10 mouse cellular contexts compared by ENCODE assay signal in genomic region chr12:111430868-111431817, GRCm38 (mm10). TPM values are rescaled to one million over a fixed set of nuclear protein-coding genes. Genes with fewer than 3 reads are reported as not detected.
A peak's percentile ranks its signal among the peaks of the same experiment; 100 is the strongest.
DNase-seq lines count a peak whose midpoint lies in the region; ATAC-seq and TF ChIP-seq lines count a peak whose summit lies in the region.
"Had no signal": no experiment of that assay in that cellular context is flagged by ENCODE, and none has a peak within 500 bp of the region (broad histone marks: within the 10 kb centered on the region; RNA-seq: fewer than 3 reads in every experiment).

No protein-coding gene starts in this region.

- 27% methylated on average over 14 of the region's 14 CpGs for WGBS in heart, embryonic 10.5 days
- 21% methylated on average over 14 of the region's 14 CpGs for WGBS in embryonic facial prominence, embryonic 10.5 days
- WGBS in forebrain, postnatal 0 days = 32% methylated on average over 14 of the region's 14 CpGs

- TF ChIP-seq CTCF in forebrain, postnatal 0 days (IDR thresholded peaks at IDR 0.05; ENCODE audit: low read depth) = no peak

- no peak for ATAC-seq in forebrain, postnatal 0 days

- no peaks in the 10 kb centered on the region for H3K9me3 ChIP-seq in heart, embryonic 10.5 days
- H3K9me3 ChIP-seq in embryonic facial prominence, embryonic 10.5 days = no peaks in the 10 kb centered on the region
- H3K9me3 ChIP-seq in forebrain, postnatal 0 days (ENCODE audit: low read length) = no peaks in the 10 kb centered on the region

- no peaks in the 10 kb centered on the region for H3K36me3 ChIP-seq in heart, embryonic 10.5 days
- H3K36me3 ChIP-seq in embryonic facial prominence, embryonic 10.5 days (replicated peaks) = no peaks in the 10 kb centered on the region
- no peaks in the 10 kb centered on the region for H3K36me3 ChIP-seq in forebrain, postnatal 0 days (ENCODE audit: insufficient read depth)

- peak overlapping the region; percentile 63 for H3K4me3 ChIP-seq in heart, embryonic 10.5 days
- peak overlapping the region; percentile 56; the same call in 1 of the 2 replicates for H3K4me3 ChIP-seq in embryonic facial prominence, embryonic 10.5 days
- no peak overlapping the region for H3K4me3 ChIP-seq in forebrain, postnatal 0 days (ENCODE audit: low read depth, low read length)
- H3K4me3 ChIP-seq: heart, adult 2 months had no signal

- no peak for DNase-seq in heart, embryonic 10.5 days (ENCODE audit: low spot score)
- no peak for DNase-seq in heart, adult 8-10 months (ENCODE audit: low spot score)
- peak; percentile 84 for DNase-seq in 3T3-L1 (ENCODE audit: low read depth, low spot score)
- DNase-seq in embryonic facial prominence, embryonic 10.5 days (ENCODE audit: low spot score) = no peak
- DNase-seq in kidney, postnatal 25 days = peak; percentile 38 to 68
- DNase-seq in right cerebral cortex, postnatal 4 days = no peak
- no peak for DNase-seq in spleen, postnatal 14 days (ENCODE audit: low spot score in 2 of 2)
- DNase-seq in forebrain, postnatal 0 days = no peak

- peak overlapping the region; percentile 84 for H3K27ac ChIP-seq in heart, embryonic 10.5 days
- H3K27ac ChIP-seq in embryonic facial prominence, embryonic 10.5 days (replicated peaks) = peak overlapping the region; percentile 78; the same call in 1 of the 2 replicates
- no peak overlapping the region for H3K27ac ChIP-seq in forebrain, postnatal 0 days (ENCODE audit: low read depth, low read length)

- H3K27me3 ChIP-seq in heart, embryonic 10.5 days (ENCODE audit: insufficient read depth, poor library complexity, severe bottlenecking) = peaks cover 85% of the 10 kb centered on the region
- peaks cover 97% of the 10 kb centered on the region for H3K27me3 ChIP-seq in embryonic facial prominence, embryonic 10.5 days (replicated peaks; ENCODE audit: low read depth, poor library complexity, severe bottlenecking)
- peaks cover 6% of the 10 kb centered on the region; the same call in 1 of the 2 replicates for H3K27me3 ChIP-seq in forebrain, postnatal 0 days (ENCODE audit: insufficient read depth, low read length)

- no peak overlapping the region; the same call in 1 of the 2 replicates for H3K9ac ChIP-seq in forebrain, postnatal 0 days

- H3K4me2 ChIP-seq in forebrain, postnatal 0 days (ENCODE audit: low read depth) = no peak overlapping the region

- peaks cover 80% of the 10 kb centered on the region for H3K4me1 ChIP-seq in heart, embryonic 10.5 days
- H3K4me1 ChIP-seq in embryonic facial prominence, embryonic 10.5 days = peaks cover 79% of the 10 kb centered on the region
- H3K4me1 ChIP-seq in forebrain, postnatal 0 days (ENCODE audit: insufficient read depth) = peaks cover 7% of the 10 kb centered on the region; the same call in 1 of the 2 replicates

RNA-seq across cellular contexts. Expression of gene Tnfaip2, which starts 11.1 kb away (rescaled TPM):
- 12.1 and 12.8 TPM in 2 replicates for polyA plus RNA-seq in heart, embryonic 10.5 days (2016; fragmentation: Nextera tagmentation; extraction: Ambion mirVana)
- total RNA-seq in heart, adult 8-10 months (2022) = 10 to 100 TPM; 25.2 to 49.3 (median 41.6) TPM
- polyA plus RNA-seq in embryonic facial prominence, embryonic 10.5 days (2016; fragmentation: Nextera tagmentation; extraction: Ambion mirVana) = 3.9 and 4.0 TPM in 2 replicates
- 1.0 and 4.8 TPM in 2 replicates for total RNA-seq in forebrain, postnatal 0 days (2014; rRNA removed)
- polyA plus RNA-seq in forebrain, postnatal 0 days (2015; fragmentation: Nextera tagmentation; extraction: Ambion mirVana) = 0.33 and 1.2 TPM in 2 replicates

RNA-seq across cellular contexts. Expression of gene Exoc3l4, which starts 14.3 kb away (rescaled TPM):
- polyA plus RNA-seq in heart, embryonic 10.5 days (2016; fragmentation: Nextera tagmentation; extraction: Ambion mirVana) = 14.5 and 14.6 TPM in 2 replicates
- total RNA-seq in heart, adult 8-10 months (2022) = 1 to 10 TPM; 2.1 to 3.6 (median 3.0) TPM
- 5.7 and 7.0 TPM in 2 replicates for polyA plus RNA-seq in embryonic facial prominence, embryonic 10.5 days (2016; fragmentation: Nextera tagmentation; extraction: Ambion mirVana)
- 2.1 TPM in 2 replicates for total RNA-seq in forebrain, postnatal 0 days (2014; rRNA removed)
- polyA plus RNA-seq in forebrain, postnatal 0 days (2015; fragmentation: Nextera tagmentation; extraction: Ambion mirVana) = 1.5 and 2.0 TPM in 2 replicates

RNA-seq across cellular contexts. Expression of gene Lbhd2, which starts 24.5 kb away (rescaled TPM):
- polyA plus RNA-seq in heart, embryonic 10.5 days (2016; fragmentation: Nextera tagmentation; extraction: Ambion mirVana) = 0.21 and 0.30 TPM in 2 replicates
- not detected for total RNA-seq in heart, adult 8-10 months (2022)
- polyA plus RNA-seq in embryonic facial prominence, embryonic 10.5 days (2016; fragmentation: Nextera tagmentation; extraction: Ambion mirVana) = not detected in 2 replicates
- total RNA-seq in forebrain, postnatal 0 days (2014; rRNA removed) = 3.7 and 4.4 TPM in 2 replicates
- 10.5 and 12.9 TPM in 2 replicates for polyA plus RNA-seq in forebrain, postnatal 0 days (2015; fragmentation: Nextera tagmentation; extraction: Ambion mirVana)
- total RNA-seq: CH12.LX; heart, adult 2 months had no signal
- polyA plus RNA-seq: heart, adult 2 months had no signal

RNA-seq across cellular contexts. Expression of gene Cdc42bpb, which starts 53.6 kb away (rescaled TPM):
- 27.8 and 33.1 TPM in 2 replicates for polyA plus RNA-seq in heart, embryonic 10.5 days (2016; fragmentation: Nextera tagmentation; extraction: Ambion mirVana)
- total RNA-seq in heart, adult 8-10 months (2022) = 10 to 100 TPM; 45.5 to 59.7 (median 53.9) TPM
- polyA plus RNA-seq in embryonic facial prominence, embryonic 10.5 days (2016; fragmentation: Nextera tagmentation; extraction: Ambion mirVana) = 32.6 and 32.7 TPM in 2 replicates
- 113 and 139 TPM in 2 replicates for total RNA-seq in forebrain, postnatal 0 days (2014; rRNA removed)
- polyA plus RNA-seq in forebrain, postnatal 0 days (2015; fragmentation: Nextera tagmentation; extraction: Ambion mirVana) = 28.0 and 31.1 TPM in 2 replicates

RNA-seq across cellular contexts. Expression of gene Gm266, which starts 54.5 kb away (rescaled TPM):
- polyA plus RNA-seq in heart, embryonic 10.5 days (2016; fragmentation: Nextera tagmentation; extraction: Ambion mirVana) = 4.6 and 15.2 TPM in 2 replicates
- total RNA-seq in heart, adult 8-10 months (2022) = under 1 TPM in 2 of 4 experiments, not detected in 2; 0.22 to 0.35 TPM
- 15.7 and 19.8 TPM in 2 replicates for polyA plus RNA-seq in embryonic facial prominence, embryonic 10.5 days (2016; fragmentation: Nextera tagmentation; extraction: Ambion mirVana)
- total RNA-seq in forebrain, postnatal 0 days (2014; rRNA removed) = 5.1 and 5.4 TPM in 2 replicates
- 3.7 and 5.2 TPM in 2 replicates for polyA plus RNA-seq in forebrain, postnatal 0 days (2015; fragmentation: Nextera tagmentation; extraction: Ambion mirVana)
- total RNA-seq: CH12.LX had no signal

Comparison
In these comparisons a context has a peak if more than half of its experiments do, and no peak if none do; other contexts are left out.
1. DNase-seq: peak in 3T3-L1 (single experiment) and kidney, postnatal 25 days (2 of 2); none in heart, embryonic 10.5 days (single experiment), heart, adult 8-10 months (single experiment), embryonic facial prominence, embryonic 10.5 days (single experiment), right cerebral cortex, postnatal 4 days (single experiment), spleen, postnatal 14 days (0 of 2) and forebrain, postnatal 0 days (single experiment).